Mouse (Mus musculus): ENCODE measurements around the gene Uprt. TPM values are rescaled to one million over a fixed set of nuclear protein-coding genes. Genes with fewer than 3 reads are reported as not detected.

Uprt gene
- total and polyA plus RNA-seq, 3 experiments: 0.93 to 37.5 (median 4.3) TPM

DNA sequence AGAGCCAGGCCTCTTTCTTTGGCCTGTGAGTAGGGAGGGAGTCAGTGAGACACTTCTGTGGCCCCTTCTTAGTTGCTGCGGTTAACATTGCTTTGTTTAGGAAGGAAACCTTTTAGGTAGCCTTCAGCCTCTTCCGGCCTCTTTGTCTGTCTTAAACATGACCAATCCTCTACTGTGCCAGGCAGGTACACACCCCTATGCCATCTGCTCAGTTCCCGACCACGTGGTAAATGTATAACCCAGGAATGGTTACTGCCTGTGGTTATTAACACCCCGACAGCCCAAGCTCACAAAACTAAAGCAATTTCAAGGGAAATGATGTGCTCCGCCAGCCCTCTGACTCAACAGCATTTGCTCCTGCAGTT is 808 bp downstream of the Uprt start:
- DNase-seq (ENCODE audit: low spot score) (peak; percentile 0), ATAC-seq (ENCODE audit: extremely low read depth, insufficient number of reproducible peaks, low FRiP score, poor library complexity, severe bottlenecking) (peak; percentile 40)
- Histone ChIP-seq H3K4me3 (ENCODE audit: low read depth, low read length) (peak overlapping the region; percentile 74), H3K9me3 (replicated peaks) (no peaks in the 10 kb centered on the region), H3K4me1 (ENCODE audit: insufficient read depth, low read depth, low read length) (peaks cover 3% of the 10 kb centered on the region; the same call in 1 of the 2 replicates), H3K27me3 (ENCODE audit: insufficient read depth, low read length) (no peaks in the 10 kb centered on the region), H3K36me3 (replicated peaks) (no peaks in the 10 kb centered on the region)
- TF ChIP-seq POLR2AphosphoS5 (IDR thresholded peaks at IDR 0.05; ENCODE audit: insufficient replicate concordance, low read depth, low read length) (no peak), GATA2 (IDR thresholded peaks at IDR 0.05; ENCODE audit: borderline replicate concordance, low read depth, low read length) (no peak), CTCF (IDR thresholded peaks at IDR 0.05; ENCODE audit: low read depth, low read length) (no peak), GATA1 (IDR thresholded peaks at IDR 0.05; ENCODE audit: borderline replicate concordance, low read length) (no peak), TAL1 (conservative IDR thresholded peaks at IDR 0.05; ENCODE audit: low read depth, low read length) (no peak)

DNA sequence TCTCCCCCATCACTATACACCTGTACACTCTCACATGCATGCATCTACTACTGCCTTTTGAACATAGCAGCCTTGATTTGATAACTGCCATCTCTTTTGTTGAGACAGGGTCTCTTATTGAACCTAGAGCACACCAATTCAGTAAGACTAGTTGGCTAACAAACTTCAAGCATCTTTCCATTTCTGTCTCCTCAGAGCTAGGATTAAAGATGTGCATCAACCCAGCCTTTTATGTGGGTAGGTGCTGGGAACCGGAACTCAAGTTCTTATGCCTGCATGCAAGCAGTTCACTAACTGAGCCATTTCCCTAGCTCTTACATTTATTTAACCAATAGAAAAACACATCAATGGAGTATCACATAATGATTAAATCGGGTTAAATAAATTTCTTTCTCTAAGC is 3.0 kb downstream of the Uprt start:
- TF ChIP-seq GATA2 (IDR thresholded peaks at IDR 0.05; ENCODE audit: borderline replicate concordance, low read depth, low read length): no peak
- TF ChIP-seq TAL1 (conservative IDR thresholded peaks at IDR 0.05; ENCODE audit: low read depth, low read length): no peak
- TF ChIP-seq CTCF (IDR thresholded peaks at IDR 0.05; ENCODE audit: low read depth, low read length): no peak
- no peak for TF ChIP-seq GATA1 (IDR thresholded peaks at IDR 0.05; ENCODE audit: borderline replicate concordance, low read length)
- no peak for TF ChIP-seq POLR2AphosphoS5 (IDR thresholded peaks at IDR 0.05; ENCODE audit: insufficient replicate concordance, low read depth, low read length)
- Histone ChIP-seq H3K9me3 (replicated peaks) (no peaks in the 10 kb centered on the region), H3K4me3 (ENCODE audit: low read depth, low read length) (no peak overlapping the region), H3K27me3 (ENCODE audit: insufficient read depth, low read length) (no peaks in the 10 kb centered on the region), H3K4me1 (ENCODE audit: insufficient read depth, low read depth, low read length) (peaks cover 3% of the 10 kb centered on the region; the same call in 1 of the 2 replicates), H3K36me3 (replicated peaks) (no peaks in the 10 kb centered on the region)
- DNase-seq (ENCODE audit: low spot score) (no peak), ATAC-seq (ENCODE audit: extremely low read depth, insufficient number of reproducible peaks, low FRiP score, poor library complexity, severe bottlenecking) (no peak)

GRCm38 (mm10) chrX:104488036-104488435 is 5.4 kb downstream of the Uprt start:
- no peak for DNase-seq (ENCODE audit: low spot score)
- ATAC-seq (ENCODE audit: extremely low read depth, insufficient number of reproducible peaks, low FRiP score, poor library complexity, severe bottlenecking): no peak
- H3K4me3 ChIP-seq (ENCODE audit: low read depth, low read length): no peak overlapping the region

DNA sequence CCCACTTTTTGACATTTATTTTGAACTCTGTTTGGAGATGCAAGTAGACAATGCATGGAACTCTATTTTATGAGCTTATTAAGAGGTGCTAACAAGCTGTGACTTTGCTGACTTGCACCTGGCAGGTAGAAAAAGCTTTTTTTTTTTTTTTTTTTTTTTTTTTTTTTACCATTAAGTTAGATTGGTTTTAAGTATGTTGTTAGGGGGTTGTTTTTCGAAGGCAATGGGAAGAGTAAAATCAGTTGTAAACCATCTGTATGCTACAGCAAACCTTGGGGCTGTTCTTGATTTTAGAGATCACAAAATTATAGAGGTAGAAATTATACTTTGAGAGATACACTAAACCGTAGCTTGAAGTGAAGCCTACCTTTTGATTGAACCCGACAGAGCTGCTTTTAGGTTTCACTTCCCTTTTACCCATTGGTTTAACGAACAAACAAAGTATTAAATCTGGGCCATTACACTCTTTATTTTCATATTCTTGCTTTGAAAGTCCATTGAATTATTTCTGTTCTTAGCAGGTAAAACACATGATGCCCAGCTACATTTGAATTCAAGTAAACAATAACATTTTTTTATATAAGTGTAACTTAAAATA is 6.4 kb downstream of the Uprt start:
- no peak for ATAC-seq (ENCODE audit: extremely low read depth, insufficient number of reproducible peaks, low FRiP score, poor library complexity, severe bottlenecking)
- H3K27me3 ChIP-seq (ENCODE audit: insufficient read depth, low read length): no peaks in the 10 kb centered on the region
- H3K4me3 ChIP-seq (ENCODE audit: low read depth, low read length): no peak overlapping the region
- no peak for DNase-seq (ENCODE audit: low spot score)
- no peaks in the 10 kb centered on the region; the same call in 1 of the 2 replicates for H3K4me1 ChIP-seq (ENCODE audit: insufficient read depth, low read depth, low read length)
- TF ChIP-seq TAL1 (conservative IDR thresholded peaks at IDR 0.05; ENCODE audit: low read depth, low read length) (no peak), GATA1 (IDR thresholded peaks at IDR 0.05; ENCODE audit: borderline replicate concordance, low read length) (no peak), POLR2AphosphoS5 (IDR thresholded peaks at IDR 0.05; ENCODE audit: insufficient replicate concordance, low read depth, low read length) (no peak), GATA2 (IDR thresholded peaks at IDR 0.05; ENCODE audit: borderline replicate concordance, low read depth, low read length) (no peak), CTCF (IDR thresholded peaks at IDR 0.05; ENCODE audit: low read depth, low read length) (no peak)
- no peaks in the 10 kb centered on the region for H3K9me3 ChIP-seq (replicated peaks)
- no peaks in the 10 kb centered on the region for H3K36me3 ChIP-seq (replicated peaks)

More at GRCm38 (mm10) chrX:104488036-104488435, 5.4 kb downstream of the Uprt start:
- no peaks in the 10 kb centered on the region for H3K27me3 ChIP-seq (ENCODE audit: insufficient read depth, low read length)
- H3K4me1 ChIP-seq (ENCODE audit: insufficient read depth, low read depth, low read length): peaks cover 3% of the 10 kb centered on the region; the same call in 1 of the 2 replicates
- H3K9me3 ChIP-seq (replicated peaks): no peaks in the 10 kb centered on the region
- H3K36me3 ChIP-seq (replicated peaks): no peaks in the 10 kb centered on the region
- TF ChIP-seq POLR2AphosphoS5 (IDR thresholded peaks at IDR 0.05; ENCODE audit: insufficient replicate concordance, low read depth, low read length) (no peak), TAL1 (conservative IDR thresholded peaks at IDR 0.05; ENCODE audit: low read depth, low read length) (no peak), GATA1 (IDR thresholded peaks at IDR 0.05; ENCODE audit: borderline replicate concordance, low read length) (no peak), CTCF (IDR thresholded peaks at IDR 0.05; ENCODE audit: low read depth, low read length) (no peak), GATA2 (IDR thresholded peaks at IDR 0.05; ENCODE audit: borderline replicate concordance, low read depth, low read length) (no peak)

- Histone ChIP-seq H3K36me3 (replicated peaks) (no peaks in the 10 kb centered on the region), H3K4me1 (ENCODE audit: insufficient read depth, low read depth, low read length) (no peaks in the 10 kb centered on the region), H3K4me3 (ENCODE audit: low read depth, low read length) (no peak overlapping the region), H3K27me3 (ENCODE audit: insufficient read depth, low read length) (no peaks in the 10 kb centered on the region), H3K9me3 (replicated peaks) (no peaks in the 10 kb centered on the region)
- TF ChIP-seq TAL1 (conservative IDR thresholded peaks at IDR 0.05; ENCODE audit: low read depth, low read length) (no peak), GATA2 (IDR thresholded peaks at IDR 0.05; ENCODE audit: borderline replicate concordance, low read depth, low read length) (no peak), GATA1 (IDR thresholded peaks at IDR 0.05; ENCODE audit: borderline replicate concordance, low read length) (no peak)
- no peak for DNase-seq (ENCODE audit: low spot score)
- ATAC-seq (ENCODE audit: extremely low read depth, insufficient number of reproducible peaks, low FRiP score, poor library complexity, severe bottlenecking): no peak
These were observed 7.2 kb downstream of the Uprt start for GRCm38 (mm10) chrX:104489626-104490355.

GRCm38 (mm10) chrX:104501765-104502164 is 19.1 kb downstream of the Uprt start:
- ATAC-seq (ENCODE audit: extremely low read depth, insufficient number of reproducible peaks, low FRiP score, poor library complexity, severe bottlenecking): no peak
- TF ChIP-seq GATA2 (IDR thresholded peaks at IDR 0.05; ENCODE audit: borderline replicate concordance, low read depth, low read length) (no peak), GATA1 (IDR thresholded peaks at IDR 0.05; ENCODE audit: borderline replicate concordance, low read length) (no peak), CTCF (IDR thresholded peaks at IDR 0.05; ENCODE audit: low read depth, low read length) (no peak)
- no peak for DNase-seq (ENCODE audit: low spot score)
- Histone ChIP-seq H3K27me3 (ENCODE audit: insufficient read depth, low read length) (no peaks in the 10 kb centered on the region), H3K36me3 (replicated peaks) (peaks cover 10% of the 10 kb centered on the region), H3K4me3 (ENCODE audit: low read depth, low read length) (no peak overlapping the region), H3K9me3 (replicated peaks) (no peaks in the 10 kb centered on the region), H3K4me1 (ENCODE audit: insufficient read depth, low read depth, low read length) (no peaks in the 10 kb centered on the region)

Data from G1E (cell line).